Mouse (Mus musculus) forebrain, embryonic 13.5 days (tissue): ENCODE results near the gene Tchp. TPM values are rescaled to one million over a fixed set of nuclear protein-coding genes. Genes with fewer than 3 reads are reported as not detected.

Experiments used
- ATAC-seq: fragments of 200-750 bp; cut with Nextera tagmentation; 2 replicates; pipeline ENCODE4 v1.8.0; 2017
- H3K27ac ChIP-seq: fragments of 300-500 bp; sonication (generic); 2 replicates; pipeline ENCODE4 v1.5.1; 2015; ENCODE audit warnings: inconsistent platforms, mild to moderate bottlenecking, moderate library complexity
- H3K27me3 ChIP-seq: fragments of 300-500 bp; sonication (generic); 2 replicates; pipeline ENCODE4 v1.6.1; 2015; ENCODE audit warnings: mild to moderate bottlenecking, inconsistent platforms
- H3K36me3 ChIP-seq: fragments of 300-500 bp; sonication (generic); 2 replicates; pipeline ENCODE4 v1.6.1; 2015; ENCODE audit warnings: mild to moderate bottlenecking, inconsistent platforms; ENCODE audit not compliant: poor library complexity, severe bottlenecking
- H3K4me1 ChIP-seq: fragments of 300-500 bp; sonication (generic); 2 replicates; pipeline ENCODE4 v1.6.1; 2015; ENCODE audit warnings: inconsistent platforms
- H3K4me2 ChIP-seq: fragments of 300-500 bp; sonication (generic); 2 replicates; pipeline ENCODE4 v1.6.1; 2015; ENCODE audit warnings: inconsistent platforms, mild to moderate bottlenecking, moderate library complexity
- H3K4me3 ChIP-seq: fragments of 300-500 bp; sonication (generic); 2 replicates; pipeline ENCODE4 v1.5.1; 2015; ENCODE audit warnings: mild to moderate bottlenecking, inconsistent platforms
- H3K9ac ChIP-seq: fragments of 300-500 bp; sonication (generic); 2 replicates; pipeline ENCODE4 v1.6.1; 2015; ENCODE audit warnings: mild to moderate bottlenecking, inconsistent platforms
- H3K9me3 ChIP-seq: fragments of 300-500 bp; sonication (generic); replicated peaks from 2 replicates; pipeline ENCODE4 v1.6.1; 2016; ENCODE audit warnings: inconsistent platforms
- WGBS: fragments of 180-500 bp; shearing (Covaris S2); methylation state at CpG from one replicate; pipeline ENCODE4 v1.1.7; 2015; 5-methylcytosine and 5-hydroxymethylcytosine counted together
- polyA plus RNA-seq: library from polyadenylated mRNA; unstranded; fragments of >200 nt; fragmentation: Nextera tagmentation; extraction: Ambion mirVana; gene quantifications from 2 replicates; pipeline ENCODE4 v1.2.1, GENCODE M21; 2015

The Tchp gene
- polyA plus RNA-seq, 1 experiment from 2014 or later, result 22.6 TPM

DNA sequence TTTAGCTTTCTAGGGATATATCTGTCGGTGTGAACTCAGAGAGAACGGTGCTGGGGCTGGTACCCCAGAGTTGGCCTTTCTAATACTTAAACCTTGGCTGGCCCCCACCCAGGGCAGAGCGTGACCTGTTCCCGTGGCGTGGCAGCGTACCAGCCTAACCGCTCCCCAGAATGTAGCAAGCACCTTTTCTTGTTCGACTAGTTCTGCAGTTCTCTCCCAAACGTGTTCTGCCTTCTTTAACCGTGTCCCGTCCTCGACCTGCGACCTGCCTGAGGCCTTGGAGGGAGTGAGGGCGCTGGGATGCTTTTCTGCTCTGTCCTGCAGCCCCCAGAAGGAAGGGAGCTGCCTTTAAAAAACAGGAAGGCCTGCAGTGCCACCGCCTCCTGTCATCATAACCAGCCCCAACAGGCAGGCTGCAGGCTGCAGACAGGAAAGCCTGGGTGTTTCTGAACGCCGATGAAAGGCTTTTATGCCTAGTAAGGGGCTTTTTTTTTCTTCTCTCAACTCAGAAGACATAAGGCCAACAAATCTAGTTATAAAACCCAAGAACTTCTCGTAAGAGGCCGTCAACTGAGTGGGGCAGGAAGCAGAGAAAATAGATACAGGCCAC is 26.8 kb upstream of the Tchp start:
- WGBS, result 85% methylated on average over 19 of the region's 19 CpGs
- Histone ChIP-seq H3K9me3 (no peaks in the 10 kb centered on the region), H3K4me2 (no peak overlapping the region), H3K4me3 (no peak overlapping the region), H3K36me3 (peaks cover 16% of the 10 kb centered on the region), H3K27me3 (no peaks in the 10 kb centered on the region), H3K4me1 (peaks cover 9% of the 10 kb centered on the region), H3K27ac (no peak overlapping the region), H3K9ac (no peak overlapping the region)
- no peak for ATAC-seq

DNA sequence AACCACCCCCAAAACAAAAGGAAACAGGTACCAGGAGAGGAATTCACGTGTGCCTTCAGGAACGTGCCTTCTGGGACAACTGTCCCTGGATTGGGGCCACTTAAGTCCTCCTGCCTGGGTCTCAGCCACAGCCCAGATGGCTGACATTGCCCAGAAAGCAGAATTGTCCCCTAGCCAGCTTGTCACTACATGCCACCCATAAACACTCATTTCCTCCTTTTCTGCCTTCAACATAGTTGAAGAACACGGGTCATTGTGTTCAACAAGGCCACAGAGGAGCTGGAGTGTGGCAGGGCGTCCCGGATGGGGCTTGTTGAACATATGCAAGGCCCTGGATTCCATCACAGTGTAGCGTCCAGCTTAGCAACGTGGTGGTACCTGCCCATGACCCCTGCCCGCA is 25.8 kb upstream of the Tchp start:
- WGBS, result 86% methylated on average over 8 of the region's 8 CpGs
- Histone ChIP-seq H3K36me3 (peaks cover 7% of the 10 kb centered on the region), H3K27ac (no peak overlapping the region), H3K4me1 (peaks cover 9% of the 10 kb centered on the region), H3K4me2 (no peak overlapping the region), H3K9me3 (no peaks in the 10 kb centered on the region), H3K9ac (no peak overlapping the region), H3K4me3 (no peak overlapping the region), H3K27me3 (no peaks in the 10 kb centered on the region)
- ATAC-seq, result no peak

DNA sequence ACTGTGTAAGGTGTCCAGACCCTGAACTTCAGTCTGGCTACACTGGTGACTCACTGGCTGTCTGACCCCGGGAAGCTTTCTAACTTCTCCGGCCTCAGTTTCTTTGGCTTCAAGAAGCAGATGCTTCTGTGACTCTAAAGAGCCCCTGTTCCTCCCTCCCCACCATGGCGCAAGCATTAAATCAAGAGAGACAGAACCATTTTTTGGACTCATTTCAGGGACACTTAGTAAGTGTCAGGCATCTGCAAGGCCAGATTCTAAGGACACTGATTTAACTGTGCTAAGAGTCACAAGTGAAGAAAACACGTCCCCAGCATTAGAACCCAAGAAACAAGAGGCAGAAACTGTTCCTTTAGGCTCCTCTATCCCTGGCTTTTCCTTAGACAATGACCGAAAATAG is 21.6 kb upstream of the Tchp start:
- Histone ChIP-seq H3K4me3 (no peak overlapping the region), H3K9me3 (no peaks in the 10 kb centered on the region), H3K4me1 (peaks cover 15% of the 10 kb centered on the region), H3K27ac (no peak overlapping the region), H3K36me3 (no peaks in the 10 kb centered on the region; the same call in 1 of the 2 replicates), H3K27me3 (no peaks in the 10 kb centered on the region), H3K4me2 (no peak overlapping the region), H3K9ac (no peak overlapping the region)
- 92% methylated on average over 5 of the region's 5 CpGs for WGBS
- no peak for ATAC-seq

DNA sequence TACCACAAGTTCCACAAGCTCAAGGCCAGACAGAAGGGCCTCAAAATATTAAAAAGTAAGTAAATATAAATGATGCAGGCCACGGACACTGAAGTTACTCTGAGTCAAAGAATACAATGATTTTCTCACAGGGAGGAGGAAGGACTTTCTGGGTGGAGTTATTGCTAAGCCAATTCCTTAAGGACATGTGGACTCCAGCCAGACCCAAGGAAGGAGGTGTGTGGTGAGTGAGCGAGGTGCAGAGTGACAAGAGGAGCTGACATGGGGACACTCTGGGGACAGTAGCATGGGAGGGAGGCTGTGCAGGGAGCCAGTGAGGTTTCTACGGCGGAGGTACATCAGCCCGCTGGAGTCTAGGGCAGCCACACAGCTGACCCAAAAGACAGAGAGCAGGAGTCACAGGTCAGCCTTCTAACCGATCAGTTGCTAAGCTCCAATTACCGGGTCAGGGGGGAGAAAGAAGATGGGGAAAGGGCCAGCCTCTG is 20.8 kb upstream of the Tchp start:
- WGBS, result 74% methylated on average over 7 of the region's 7 CpGs
- no peak for ATAC-seq
- Histone ChIP-seq H3K4me2 (no peak overlapping the region), H3K4me3 (no peak overlapping the region), H3K27ac (no peak overlapping the region), H3K36me3 (no peaks in the 10 kb centered on the region; the same call in 1 of the 2 replicates), H3K27me3 (0 out of 2 replicates have a peak, but pooled peaks cover under 1% of the 10 kb centered on the region), H3K9ac (no peak overlapping the region), H3K4me1 (peaks cover 19% of the 10 kb centered on the region), H3K9me3 (no peaks in the 10 kb centered on the region)

DNA sequence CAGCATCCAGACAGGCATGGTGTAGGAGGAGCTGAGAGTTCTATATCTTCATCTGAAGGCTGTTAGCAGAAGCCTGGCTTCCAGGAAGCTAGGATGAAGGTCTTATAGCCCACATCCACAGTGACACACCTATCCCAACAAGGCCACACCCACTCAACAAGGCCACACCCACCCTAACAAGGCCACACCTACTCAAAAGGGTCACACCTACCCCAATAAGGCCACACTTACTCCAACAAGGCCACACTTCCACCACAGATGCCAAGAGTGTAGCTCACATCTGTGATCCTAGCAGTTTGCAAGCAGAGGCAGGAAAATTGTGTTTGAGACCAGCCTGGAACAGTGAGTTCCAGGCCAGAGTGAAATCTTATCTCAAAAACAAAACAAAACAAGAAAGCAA is 19.7 kb upstream of the Tchp start:
- ATAC-seq, result no peak
- Histone ChIP-seq H3K9me3 (no peaks in the 10 kb centered on the region), H3K4me3 (no peak overlapping the region), H3K36me3 (no peaks in the 10 kb centered on the region; the same call in 1 of the 2 replicates), H3K4me1 (peaks cover 19% of the 10 kb centered on the region), H3K4me2 (no peak overlapping the region), H3K9ac (no peak overlapping the region), H3K27me3 (0 out of 2 replicates have a peak, but pooled peaks cover 6% of the 10 kb centered on the region), H3K27ac (no peak overlapping the region)

DNA sequence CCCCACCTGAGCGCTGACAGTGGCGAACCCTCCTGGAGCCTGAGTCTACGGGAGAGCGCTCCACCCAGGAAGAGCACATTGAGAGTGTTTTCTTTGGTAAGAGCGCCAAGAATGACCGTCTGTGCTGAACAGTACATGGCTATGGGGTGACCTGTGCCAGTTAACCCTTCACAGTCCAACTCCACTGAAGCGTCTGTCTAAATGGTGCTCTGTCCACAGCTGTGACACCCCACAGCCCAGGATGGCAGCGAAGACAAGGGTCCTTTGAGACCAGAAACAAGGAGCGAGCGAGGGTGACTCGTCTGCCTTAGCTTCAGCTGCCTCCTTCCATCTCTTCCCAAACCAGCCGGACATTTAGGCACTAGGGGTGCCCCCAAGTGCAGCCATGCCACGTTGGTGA is 18.9 kb upstream of the Tchp start:
- no peak for ATAC-seq
- 0 out of 2 replicates have a peak, but pooled peaks cover 6% of the 10 kb centered on the region for H3K27me3 ChIP-seq
- H3K36me3 ChIP-seq, result no peaks in the 10 kb centered on the region; the same call in 1 of the 2 replicates
- WGBS, result 79% methylated on average over 13 of the region's 13 CpGs
- H3K4me1 ChIP-seq, result peaks cover 19% of the 10 kb centered on the region
- H3K4me2 ChIP-seq, result no peak overlapping the region
- no peak overlapping the region for H3K27ac ChIP-seq
- H3K9ac ChIP-seq, result no peak overlapping the region
- H3K9me3 ChIP-seq, result no peaks in the 10 kb centered on the region
- H3K4me3 ChIP-seq, result no peak overlapping the region

DNA sequence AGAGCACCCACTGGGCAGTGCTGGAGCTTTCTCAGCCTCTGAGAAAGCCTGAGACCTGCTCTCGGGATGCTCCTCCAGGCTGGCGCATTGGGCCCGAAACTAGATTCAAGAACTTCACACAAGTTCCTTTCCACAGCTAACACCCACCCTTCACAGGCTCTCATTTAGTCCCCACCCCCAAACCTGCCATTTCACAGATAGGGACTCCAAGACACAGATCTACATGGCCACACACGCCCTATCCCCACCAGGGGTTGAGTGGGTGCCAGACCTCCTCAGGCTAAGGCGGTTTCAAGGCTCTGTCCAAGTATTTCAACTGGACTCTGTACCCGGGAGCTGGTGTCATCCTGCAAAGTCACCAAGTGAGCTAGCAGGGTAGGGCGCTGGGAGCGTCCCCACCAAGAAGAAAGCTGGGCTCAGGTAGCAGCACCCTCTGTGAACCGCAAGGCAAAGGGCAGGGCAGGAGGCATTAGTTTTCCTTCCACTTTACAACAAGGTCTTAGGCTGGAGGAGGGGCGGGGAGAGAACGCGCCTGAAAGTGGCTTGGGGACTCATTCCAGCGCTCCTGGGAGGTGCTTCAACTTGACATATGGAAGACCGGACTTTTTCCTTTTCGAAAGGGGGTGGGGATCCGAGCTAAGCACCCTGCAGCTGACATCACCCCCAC is 17.7 kb upstream of the Tchp start:
- 17% methylated on average over 16 of the region's 16 CpGs for WGBS
- Histone ChIP-seq H3K9me3 (no peaks in the 10 kb centered on the region), H3K36me3 (no peaks in the 10 kb centered on the region; the same call in 1 of the 2 replicates)

DNA sequence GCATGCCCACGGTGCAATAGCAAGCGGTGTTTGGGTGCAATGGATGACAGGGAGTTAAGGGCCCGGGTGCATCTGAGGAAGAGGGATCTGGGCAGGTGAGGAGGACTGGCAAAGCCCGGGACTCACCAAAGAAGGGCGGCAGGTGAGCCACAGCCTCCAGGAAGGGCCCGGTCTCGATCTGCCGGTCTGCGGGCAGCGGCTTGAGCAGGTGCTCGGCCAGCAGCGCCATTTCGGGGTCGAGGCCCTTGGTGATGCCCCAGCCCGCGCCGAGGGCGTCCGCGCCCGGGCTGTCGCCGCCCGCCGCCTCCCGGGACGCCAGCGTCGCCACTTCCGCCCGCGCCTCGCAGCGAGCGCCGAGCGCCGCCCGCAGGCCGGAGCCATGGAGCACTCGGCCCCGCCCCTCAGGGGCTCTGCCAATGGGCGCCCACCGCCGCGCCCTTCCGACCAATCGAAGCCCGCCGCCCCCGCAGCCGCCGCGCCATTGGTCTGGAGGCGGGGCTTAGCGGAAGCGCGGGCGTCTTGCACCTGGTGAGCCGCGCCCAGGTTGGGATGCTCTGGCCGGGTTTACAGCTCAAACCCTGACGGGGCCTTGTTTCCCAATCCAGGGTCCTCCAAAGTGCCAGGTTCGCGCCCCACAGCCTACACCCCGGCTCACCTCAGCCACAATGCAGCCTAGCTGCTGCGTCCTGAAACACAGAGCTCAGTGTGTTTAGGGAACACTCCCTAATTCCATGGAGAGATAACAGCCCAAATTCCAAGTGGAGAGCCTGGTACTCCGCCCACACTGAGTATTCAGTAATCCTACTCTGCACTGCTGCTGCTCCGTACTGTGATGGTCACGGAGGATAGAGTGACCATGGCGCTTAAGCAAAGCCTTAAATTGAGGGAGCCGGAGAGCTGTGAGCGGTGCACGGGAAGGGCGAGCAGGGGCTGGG is 16.7 kb upstream of the Tchp start, which contains the start of gene Gltp:
TSS of gene Gltp (minus strand) at position 352 of the 935 bp plus-strand sequence.
- H3K36me3 ChIP-seq, result no peaks in the 10 kb centered on the region; the same call in 1 of the 2 replicates
- H3K4me2 ChIP-seq, result peak within 1 kb of the TSS; percentile 96
- no peak within 1 kb of the TSS for H3K27ac ChIP-seq
- 5% methylated on average over 70 of the region's 75 CpGs for whole genome bisulfite sequencing
- 0 out of 2 replicates have a peak, but pooled peaks cover 6% of the 10 kb centered on the region for H3K27me3 ChIP-seq
- peaks cover 19% of the 10 kb centered on the region for H3K4me1 ChIP-seq
- ATAC-seq, result peak; percentile 98
- H3K4me3 ChIP-seq, result peak within 1 kb of the TSS; percentile 73
- peak within 1 kb of the TSS; percentile 89 for H3K9ac ChIP-seq
- no peaks in the 10 kb centered on the region for H3K9me3 ChIP-seq

More for the DNA sequence above, 17.7 kb upstream of the Tchp start:
- peak overlapping the region; percentile 96 for H3K4me2 ChIP-seq
- no peak for ATAC-seq
- H3K4me1 ChIP-seq, result peaks cover 19% of the 10 kb centered on the region
- 0 out of 2 replicates have a peak, but pooled peaks cover 6% of the 10 kb centered on the region for H3K27me3 ChIP-seq
- H3K9ac ChIP-seq, result peak overlapping the region; percentile 89
- H3K4me3 ChIP-seq, result peak overlapping the region; percentile 73
- no peak overlapping the region for H3K27ac ChIP-seq

DNA sequence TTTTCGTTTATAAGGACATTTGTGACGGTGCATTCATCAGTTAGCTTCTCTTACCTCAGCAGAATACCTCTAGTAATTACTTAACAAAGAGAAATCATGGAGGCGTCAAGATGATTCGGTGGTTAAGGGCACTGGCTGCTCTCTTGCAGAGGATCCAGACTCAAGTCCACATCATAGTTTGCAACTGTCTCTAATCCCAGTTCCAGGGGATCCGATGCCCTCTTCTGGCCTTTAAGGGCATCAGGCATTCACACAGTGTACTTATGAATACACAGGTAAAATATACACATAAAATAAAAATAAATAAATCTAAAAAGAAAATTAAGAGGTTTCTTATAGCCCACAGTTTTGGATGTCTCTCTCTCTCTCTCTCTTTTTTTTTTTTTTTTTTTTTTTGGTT is 11.8 kb upstream of the Tchp start:
- ATAC-seq, result no peak
- 0 out of 2 replicates have a peak, but pooled peaks cover 6% of the 10 kb centered on the region for H3K27me3 ChIP-seq
- no peaks in the 10 kb centered on the region for H3K9me3 ChIP-seq
- H3K27ac ChIP-seq, result no peak overlapping the region
- H3K4me3 ChIP-seq, result no peak overlapping the region
- no peak overlapping the region for H3K9ac ChIP-seq
- no peaks in the 10 kb centered on the region for H3K36me3 ChIP-seq
- WGBS, result 67% methylated on average over 5 of the region's 5 CpGs
- peaks cover 11% of the 10 kb centered on the region for H3K4me1 ChIP-seq
- H3K4me2 ChIP-seq, result no peak overlapping the region

DNA sequence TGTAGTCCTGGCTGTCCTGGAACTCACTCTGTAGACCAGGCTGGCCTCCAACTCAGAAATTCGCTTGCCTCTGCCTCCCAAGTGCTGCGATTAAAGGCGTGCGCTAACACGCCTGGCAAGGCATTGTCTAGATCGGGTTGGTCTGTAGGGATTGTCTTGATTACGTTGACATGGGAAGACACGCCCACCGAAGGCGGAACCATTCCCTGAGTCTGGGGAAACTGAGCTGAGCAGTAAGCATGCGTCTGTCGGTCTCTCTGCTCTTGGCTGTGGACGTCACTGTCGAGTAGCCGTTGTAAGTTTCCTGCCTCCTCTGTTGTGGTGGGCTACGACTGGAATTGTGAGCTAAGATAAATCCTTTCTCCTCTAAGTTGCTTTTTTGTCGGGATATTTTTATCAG is 10.6 kb upstream of the Tchp start:
- WGBS, result 88% methylated on average over 17 of the region's 17 CpGs
- H3K4me2 ChIP-seq, result no peak overlapping the region
- ATAC-seq, result no peak
- no peaks in the 10 kb centered on the region for H3K9me3 ChIP-seq
- peaks cover 7% of the 10 kb centered on the region; the same call in 1 of the 2 replicates for H3K4me1 ChIP-seq
- H3K4me3 ChIP-seq, result no peak overlapping the region
- H3K27me3 ChIP-seq, result 0 out of 2 replicates have a peak, but pooled peaks cover 3% of the 10 kb centered on the region
- no peak overlapping the region for H3K27ac ChIP-seq
- no peak overlapping the region for H3K9ac ChIP-seq
- no peaks in the 10 kb centered on the region for H3K36me3 ChIP-seq

DNA sequence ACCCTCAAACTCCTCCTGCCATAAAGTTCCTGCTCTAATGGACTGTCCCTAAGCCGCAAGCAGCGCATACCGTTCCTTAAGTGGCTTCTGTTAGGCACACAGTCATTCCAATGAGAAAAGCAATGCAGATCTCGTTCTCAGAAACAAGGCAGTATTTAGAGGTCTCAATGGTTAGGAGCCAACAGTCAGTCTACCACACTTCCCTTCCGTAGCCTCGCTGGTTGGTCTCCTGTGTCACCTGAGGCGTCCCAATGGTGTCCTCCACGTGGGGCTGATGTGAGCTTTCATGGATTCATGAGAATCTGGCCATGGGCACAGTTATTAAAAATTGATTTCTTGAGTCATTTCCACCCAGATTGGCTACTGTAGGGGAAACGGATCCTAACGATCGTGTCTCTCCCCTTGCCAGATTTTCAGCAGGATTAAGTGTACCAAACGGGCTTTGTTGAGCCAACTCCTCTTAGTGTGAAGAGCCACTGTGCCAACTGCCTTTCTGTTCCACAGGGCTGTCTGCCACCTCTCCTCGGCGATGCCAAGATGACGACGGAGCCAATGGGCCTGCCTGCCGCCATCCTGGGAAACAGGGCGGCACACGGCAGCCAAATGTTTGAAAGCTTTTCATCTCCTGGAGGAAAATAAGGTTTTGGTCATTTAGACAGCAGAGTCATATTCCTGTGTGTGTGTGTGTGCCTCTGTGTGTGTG is 9.4 kb upstream of the Tchp start:
- Histone ChIP-seq H3K36me3 (no peaks in the 10 kb centered on the region), H3K4me1 (peaks cover 12% of the 10 kb centered on the region; the same call in 1 of the 2 replicates), H3K27ac (no peak overlapping the region; the same call in 1 of the 2 replicates), H3K9ac (no peak overlapping the region), H3K9me3 (no peaks in the 10 kb centered on the region), H3K4me2 (no peak overlapping the region), H3K27me3 (no peaks in the 10 kb centered on the region), H3K4me3 (no peak overlapping the region)
- peak; percentile 69; the same call in 1 of the 2 replicates for ATAC-seq
- 66% methylated on average over 19 of the region's 19 CpGs for WGBS
